Mouse (Mus musculus) CH12.LX (cell line): ENCODE measurements at regions not wholly inside any gene's neighbourhood (a gene's known extent, or its start where the extent isn't known, plus 50 kb on each side); places are given as distances from the start of the nearest gene placed in this dataset.

Experiments
- CTCF ChIP-seq, 2 experiments: IDR thresholded peaks in 1 of 2; conservative IDR thresholded peaks in 1 of 2; 2 replicates each; pipeline ENCODE4 v1.5.1; 2011 to 2012; ENCODE audit warnings: low read depth in 2 of 2, low read length in 2 of 2, improper control_type of control experiment in 1 of 2, inconsistent platforms in 1 of 2, mild to moderate bottlenecking in 1 of 2, moderate library complexity in 1 of 2
- E2F4 ChIP-seq: IDR thresholded peaks from 2 replicates; pipeline ENCODE4 v1.6.1; 2011; ENCODE audit warnings: low read depth, low read length, improper control_type of control experiment; ENCODE audit not compliant: insufficient replicate concordance
- EP300 ChIP-seq: IDR thresholded peaks from 2 replicates; pipeline ENCODE4 v1.6.1; 2011; ENCODE audit warnings: low read length, improper control_type of control experiment
- JUND ChIP-seq: conservative IDR thresholded peaks from 2 replicates; pipeline ENCODE4 v1.6.1; 2011; ENCODE audit warnings: low read depth, low read length, improper control_type of control experiment
- MAX ChIP-seq: IDR thresholded peaks from 2 replicates; pipeline ENCODE4 v1.6.1; 2011; ENCODE audit warnings: low read length, improper control_type of control experiment
- MXI1 ChIP-seq: IDR thresholded peaks from 2 replicates; pipeline ENCODE4 v1.6.1; 2011; ENCODE audit warnings: mild to moderate bottlenecking, low read depth, low read length, improper control_type of control experiment
- POLR2A ChIP-seq: IDR thresholded peaks from 2 replicates; pipeline ENCODE4 v1.6.1; 2011; ENCODE audit warnings: low read depth, mild to moderate bottlenecking, improper control_type of control experiment, low read length
- POLR2AphosphoS2 ChIP-seq: IDR thresholded peaks from 2 replicates; pipeline ENCODE4 v1.6.1; 2011; ENCODE audit warnings: low read depth, low read length, improper control_type of control experiment
- TCF12 ChIP-seq: IDR thresholded peaks from 2 replicates; pipeline ENCODE4 v1.6.1; 2014; ENCODE audit warnings: low read depth, mild to moderate bottlenecking, inconsistent platforms, low read length, improper control_type of control experiment
- USF2 ChIP-seq: conservative IDR thresholded peaks from 2 replicates; pipeline ENCODE4 v1.6.1; 2011; ENCODE audit warnings: low read depth, low read length, improper control_type of control experiment
- ZNF384 ChIP-seq: IDR thresholded peaks from 2 replicates; pipeline ENCODE4 v1.6.1; 2012; ENCODE audit warnings: low read depth, low read length, improper control_type of control experiment, inconsistent platforms

GRCm38 (mm10) chr3:106958194-106958593, 77.8 kb upstream of the Kcna3 start:
- TF ChIP-seq CTCF (conservative IDR thresholded peaks at IDR 0.05 in 1 of 2, IDR thresholded peaks at IDR 0.05 in 1 of 2; ENCODE audit: low read depth in 2 of 2, low read length in 2 of 2) (no peak), MAX (no peak), POLR2A (no peak), POLR2AphosphoS2 (no peak), USF2 (no peak), MXI1 (no peak), JUND (no peak), ZNF384 (no peak), E2F4 (no peak), TCF12 (no peak), EP300 (no peak)
